7 mouse cellular contexts compared by ENCODE assay signal in the genomic region with DNA sequence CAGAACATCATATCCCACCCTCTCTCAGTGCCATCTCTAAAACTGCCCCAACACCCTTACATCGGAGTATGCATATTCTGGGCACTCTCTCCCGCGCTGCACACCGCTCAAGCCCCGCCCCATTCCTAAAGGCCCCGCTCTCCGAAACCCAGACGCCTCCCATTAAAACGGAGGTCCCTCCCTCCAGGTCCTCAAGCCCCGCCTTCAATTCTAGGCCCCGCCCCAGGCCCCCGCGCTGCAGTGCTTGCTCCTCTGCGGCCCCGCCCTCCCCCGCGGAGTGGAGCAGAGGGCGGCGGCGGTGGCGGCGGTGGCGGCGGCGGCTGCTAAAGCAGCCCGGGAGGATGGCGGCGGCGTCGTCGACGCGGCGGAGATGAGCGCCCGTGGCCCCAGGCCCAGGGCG. TPM values are rescaled to one million over a fixed set of nuclear protein-coding genes. Genes with fewer than 3 reads are reported as not detected.
DNase-seq lines count a peak whose midpoint lies in the region; ATAC-seq and TF ChIP-seq lines count a peak whose summit lies in the region.

A gene (plus strand): TSS at position 240 of the 400 bp plus-strand sequence.

- intact Hi-C loops in gastrocnemius, adult 2 months (cut with DNase I): loop anchor here (2.0 to 5.0 kb wide), 2 partner anchors 44 to 105 kb away; a partner anchor contains a TSS
- intact Hi-C loops in left cerebral cortex, postnatal 10 days (cut with DNase I): loop anchor here (5.0 kb wide), 1 partner anchor 45 kb away; no protein-coding TSS in a partner anchor

- peak; percentile 89 for ATAC-seq in megakaryocyte progenitor cell, adult 5-6 weeks (replicated peaks; ENCODE audit: poor library complexity)

- peak within 1 kb of the TSS; percentile 74 for H3K4me3 ChIP-seq in gastrocnemius, adult 2 months

- TF ChIP-seq CTCF in gastrocnemius, adult 2 months (IDR thresholded peaks at IDR 0.05): no peak

- DNase-seq in adrenal gland, adult 2 months: peak; percentile 86
- peak; percentile 85 to 91 for DNase-seq in cerebellum, postnatal 36 days
- DNase-seq in gastrocnemius, adult 2 months: peak; percentile 90
- peak; percentile 94 for DNase-seq in induced T-regulatory cell, adult 2 months (ENCODE audit: low read depth)
- peak; percentile 77 to 88 for DNase-seq in left cerebral cortex, postnatal 10 days (ENCODE audit: extremely low spot score in 1 of 2, low spot score in 2 of 2)
- DNase-seq in right cerebral cortex, postnatal 4 days: peak; percentile 84

- peak within 1 kb of the TSS; percentile 63 for H3K27ac ChIP-seq in gastrocnemius, adult 2 months

RNA-seq across cellular contexts. Expression of the gene that starts here (rescaled TPM):
- 1 to 10 TPM; 4.2 to 7.4 TPM for total RNA-seq in adrenal gland, adult 2 months (2021)
- polyA plus RNA-seq in adrenal gland, adult 2 months (2012; rRNA removed): 14.6 and 19.4 TPM in 2 replicates
- 1,000 to 10,000 TPM in 1 of 2 experiments, 100 to 1,000 TPM in 1; 987 to 1,150 TPM for total RNA-seq in gastrocnemius, adult 2 months (2021)
- 100 to 1,000 TPM; 145 to 151 TPM for total RNA-seq in left cerebral cortex, postnatal 10 days (2021)
- not detected in 2 replicates for total RNA-seq in megakaryocyte progenitor cell, adult 5-6 weeks (2015)
- total RNA-seq in megakaryocyte progenitor cell, adult 5-6 weeks (2017): not detected in 2 replicates

Comparison
In these comparisons a context has a peak if more than half of its experiments do, and no peak if none do; other contexts are left out.
1. Peak in every context shown above with its lines: DNase-seq, ATAC-seq, H3K4me3 ChIP-seq and H3K27ac ChIP-seq.
2. RNA of the gene that starts here (total RNA-seq): 987 to 1,150 TPM in gastrocnemius, adult 2 months and 145 to 151 TPM in left cerebral cortex, postnatal 10 days; 4.2 to 7.4 TPM in adrenal gland, adult 2 months and not detected in megakaryocyte progenitor cell, adult 5-6 weeks; every median in the first group is over 10 times any median in the second.
3. RNA of the gene that starts here (total RNA-seq): 987 to 1,150 TPM in gastrocnemius, adult 2 months; 145 to 151 TPM in left cerebral cortex, postnatal 10 days; every median in the first group is over 4 times any median in the second.
4. Peak in ATAC-seq in megakaryocyte progenitor cell, adult 5-6 weeks; RNA of the gene not detected or under 1 TPM.